Mouse (Mus musculus): ENCODE results near the gene Tmem100.

- TF ChIP-seq FLI1 (IDR thresholded peaks at IDR 0.05; ENCODE audit: low read length) (no peak), GATA1 (IDR thresholded peaks at IDR 0.05; ENCODE audit: borderline replicate concordance, low read length) (no peak)
Measured at GRCm38 (mm10) chr11:90031076-90031475, 928 bp downstream of the Tmem100 start.
